Mouse (Mus musculus): ENCODE measurements around the gene Mpg. TPM values are rescaled to one million over a fixed set of nuclear protein-coding genes. Genes with fewer than 3 reads are reported as not detected.

The Mpg gene
- polyA plus RNA-seq, 2 experiments = 27.1 to 40.1 TPM

- WGBS = 91% methylated on average over 9 of the region's 9 CpGs
- H3K27ac ChIP-seq (replicated peaks; ENCODE audit: low read depth, low read length) = no peak overlapping the region
- DNase-seq (ENCODE audit: low spot score) (no peak), ATAC-seq (ENCODE audit: low FRiP score, low read depth) (no peak)
- peaks cover 35% of the 10 kb centered on the region for H3K36me3 ChIP-seq (ENCODE audit: control insufficient read depth, insufficient read depth, low read length)
- no peaks in the 10 kb centered on the region for H3K27me3 ChIP-seq (ENCODE audit: control insufficient read depth, insufficient read depth, low read length)
- H3K9me3 ChIP-seq (ENCODE audit: control insufficient read depth, low read length) = no peaks in the 10 kb centered on the region
- peaks cover 37% of the 10 kb centered on the region for H3K4me1 ChIP-seq (ENCODE audit: control insufficient read depth, insufficient read depth, low read length)
- peak overlapping the region; percentile 81; the same call in 1 of the 2 replicates for H3K9ac ChIP-seq (ENCODE audit: low read depth, low read length, severe bottlenecking)
- no peak overlapping the region for H3K4me3 ChIP-seq (replicated peaks; ENCODE audit: low read length)
- TF ChIP-seq POLR2A (IDR thresholded peaks at IDR 0.05; ENCODE audit: borderline replicate concordance, extremely low read depth, insufficient read depth, insufficient read length) = no peak
- H3K4me2 ChIP-seq (replicated peaks; ENCODE audit: low read depth, low read length, severe bottlenecking) = peak overlapping the region; percentile 87; the same call in 1 of the 2 replicates
These were observed 1.2 kb downstream of the Mpg start for GRCm38 (mm10) chr11:32227555-32227954.

GRCm38 (mm10) chr11:32228292-32228845 lies 2.1 kb downstream of the Mpg start:
- peaks cover 43% of the 10 kb centered on the region for H3K36me3 ChIP-seq (ENCODE audit: control insufficient read depth, insufficient read depth, low read length)
- TF ChIP-seq POLR2A (IDR thresholded peaks at IDR 0.05; ENCODE audit: borderline replicate concordance, extremely low read depth, insufficient read depth, insufficient read length) = no peak
- DNase-seq (ENCODE audit: low spot score) (no peak), ATAC-seq (ENCODE audit: low FRiP score, low read depth) (no peak)
- H3K9me3 ChIP-seq (ENCODE audit: control insufficient read depth, low read length) = no peaks in the 10 kb centered on the region
- H3K9ac ChIP-seq (ENCODE audit: low read depth, low read length, severe bottlenecking) = no peak overlapping the region
- WGBS = 92% methylated on average over 3 of the region's 3 CpGs
- peaks cover 31% of the 10 kb centered on the region for H3K4me1 ChIP-seq (ENCODE audit: control insufficient read depth, insufficient read depth, low read length)
- no peak overlapping the region for H3K4me2 ChIP-seq (replicated peaks; ENCODE audit: low read depth, low read length, severe bottlenecking)
- no peaks in the 10 kb centered on the region for H3K27me3 ChIP-seq (ENCODE audit: control insufficient read depth, insufficient read depth, low read length)
- no peak overlapping the region for H3K4me3 ChIP-seq (replicated peaks; ENCODE audit: low read length)
- no peak overlapping the region for H3K27ac ChIP-seq (replicated peaks; ENCODE audit: low read depth, low read length)

- H3K9ac ChIP-seq (ENCODE audit: low read depth, low read length, severe bottlenecking) = no peak overlapping the region
- no peak overlapping the region for H3K4me3 ChIP-seq (replicated peaks; ENCODE audit: low read length)
- WGBS = 85% methylated on average over 4 of the region's 4 CpGs
- no peak overlapping the region for H3K27ac ChIP-seq (replicated peaks; ENCODE audit: low read depth, low read length)
- DNase-seq (ENCODE audit: low spot score) (no peak), ATAC-seq (ENCODE audit: low FRiP score, low read depth) (no peak)
- no peak overlapping the region for H3K4me2 ChIP-seq (replicated peaks; ENCODE audit: low read depth, low read length, severe bottlenecking)
- peaks cover 61% of the 10 kb centered on the region for H3K36me3 ChIP-seq (ENCODE audit: control insufficient read depth, insufficient read depth, low read length)
- H3K9me3 ChIP-seq (ENCODE audit: control insufficient read depth, low read length) = no peaks in the 10 kb centered on the region
- peaks cover 16% of the 10 kb centered on the region for H3K4me1 ChIP-seq (ENCODE audit: control insufficient read depth, insufficient read depth, low read length)
- H3K27me3 ChIP-seq (ENCODE audit: control insufficient read depth, insufficient read depth, low read length) = no peaks in the 10 kb centered on the region
- no peak for TF ChIP-seq POLR2A (IDR thresholded peaks at IDR 0.05; ENCODE audit: borderline replicate concordance, extremely low read depth, insufficient read depth, insufficient read length)
These were observed 3.9 kb downstream of the Mpg start for GRCm38 (mm10) chr11:32230220-32230619.

GRCm38 (mm10) chr11:32231125-32231524 lies 4.8 kb downstream of the Mpg start:
- WGBS = 84% methylated on average over 2 of the region's 2 CpGs
- no peak overlapping the region for H3K9ac ChIP-seq (ENCODE audit: low read depth, low read length, severe bottlenecking)
- no peak overlapping the region for H3K4me3 ChIP-seq (replicated peaks; ENCODE audit: low read length)
- H3K4me2 ChIP-seq (replicated peaks; ENCODE audit: low read depth, low read length, severe bottlenecking) = no peak overlapping the region
- peaks cover 62% of the 10 kb centered on the region for H3K36me3 ChIP-seq (ENCODE audit: control insufficient read depth, insufficient read depth, low read length)
- no peak for DNase-seq (ENCODE audit: low spot score)
- TF ChIP-seq POLR2A (IDR thresholded peaks at IDR 0.05; ENCODE audit: borderline replicate concordance, extremely low read depth, insufficient read depth, insufficient read length) = no peak
- peaks cover 7% of the 10 kb centered on the region for H3K4me1 ChIP-seq (ENCODE audit: control insufficient read depth, insufficient read depth, low read length)
- H3K27ac ChIP-seq (replicated peaks; ENCODE audit: low read depth, low read length) = no peak overlapping the region
- no peak for ATAC-seq (ENCODE audit: low FRiP score, low read depth)
- H3K27me3 ChIP-seq (ENCODE audit: control insufficient read depth, insufficient read depth, low read length) = no peaks in the 10 kb centered on the region
- no peaks in the 10 kb centered on the region for H3K9me3 ChIP-seq (ENCODE audit: control insufficient read depth, low read length)

- Histone ChIP-seq H3K27me3 (ENCODE audit: control insufficient read depth, insufficient read depth, low read length) (no peaks in the 10 kb centered on the region), H3K9ac (ENCODE audit: low read depth, low read length, severe bottlenecking) (no peak overlapping the region), H3K36me3 (ENCODE audit: control insufficient read depth, insufficient read depth, low read length) (peaks cover 66% of the 10 kb centered on the region), H3K4me1 (ENCODE audit: control insufficient read depth, insufficient read depth, low read length) (no peaks in the 10 kb centered on the region; the same call in none of the 2 replicates), H3K27ac (replicated peaks; ENCODE audit: low read depth, low read length) (no peak overlapping the region), H3K4me3 (replicated peaks; ENCODE audit: low read length) (no peak overlapping the region), H3K9me3 (ENCODE audit: control insufficient read depth, low read length) (no peaks in the 10 kb centered on the region), H3K4me2 (replicated peaks; ENCODE audit: low read depth, low read length, severe bottlenecking) (no peak overlapping the region)
- TF ChIP-seq POLR2A (IDR thresholded peaks at IDR 0.05; ENCODE audit: borderline replicate concordance, extremely low read depth, insufficient read depth, insufficient read length) = no peak
- DNase-seq (ENCODE audit: low spot score) (no peak), ATAC-seq (ENCODE audit: low FRiP score, low read depth) (0 out of 2 replicates have a peak, but pooled peaks have one; percentile 11)
- 59% methylated on average over 10 of the region's 10 CpGs for WGBS
These were observed 6.5 kb downstream of the Mpg start for GRCm38 (mm10) chr11:32232848-32233247.
